Mouse (Mus musculus) neural tube, embryonic 11.5 days (tissue): ENCODE data around the gene Macf1. TPM values are rescaled to one million over a fixed set of nuclear protein-coding genes. Genes with fewer than 3 reads are reported as not detected.
A peak's percentile ranks its signal among the peaks of the same experiment; 100 is the strongest.

Experiments
- ATAC-seq: fragments of 200-750 bp; cut with Nextera tagmentation; 2 replicates; pipeline ENCODE4 v1.8.0; 2017; ENCODE audit warnings: moderate number of reproducible peaks, mild to moderate bottlenecking, moderate TSS enrichment, moderate library complexity; ENCODE audit not compliant: insufficient read depth, low FRiP score, low TSS enrichment
- DNase-seq: peaks from one replicate; pipeline ENCODE4 v3.0.0-alpha.2; 2015; ENCODE audit warnings: low spot score
- H3K27ac ChIP-seq: fragments of 300-500 bp; sonication (generic); 2 replicates; pipeline ENCODE4 v1.5.1; 2014; ENCODE audit warnings: low read depth, mild to moderate bottlenecking, low read length
- H3K27me3 ChIP-seq: fragments of 300-500 bp; sonication (generic); 2 replicates; pipeline ENCODE4 v1.6.1; 2014; ENCODE audit warnings: mild to moderate bottlenecking, low read length, mixed read lengths; ENCODE audit not compliant: control insufficient read depth, insufficient read depth
- H3K36me3 ChIP-seq: fragments of 300-500 bp; sonication (generic); 2 replicates; pipeline ENCODE4 v1.6.1; 2014; ENCODE audit warnings: mild to moderate bottlenecking, low read length, moderate library complexity, mixed read lengths; ENCODE audit not compliant: control insufficient read depth, insufficient read depth
- H3K4me1 ChIP-seq: fragments of 300-500 bp; sonication (generic); 2 replicates; pipeline ENCODE4 v1.6.1; 2014; ENCODE audit warnings: low read length, mixed read lengths; ENCODE audit not compliant: control insufficient read depth, insufficient read depth
- H3K4me2 ChIP-seq: fragments of 300-500 bp; sonication (generic); 2 replicates; pipeline ENCODE4 v1.6.1; 2014; ENCODE audit warnings: low read depth, mild to moderate bottlenecking, moderate library complexity
- H3K4me3 ChIP-seq: fragments of 300-500 bp; sonication (generic); 2 replicates; pipeline ENCODE4 v1.5.1; 2014; ENCODE audit warnings: low read depth, low read length
- H3K9ac ChIP-seq: fragments of 300-500 bp; sonication (generic); 2 replicates; pipeline ENCODE4 v1.6.1; 2014; ENCODE audit warnings: mild to moderate bottlenecking, low read length
- H3K9me3 ChIP-seq: fragments of 300-500 bp; sonication (generic); 2 replicates; pipeline ENCODE4 v1.6.1; 2016; ENCODE audit warnings: low read length; ENCODE audit not compliant: control insufficient read depth
- WGBS: fragments of 180-500 bp; shearing (Covaris S2); extraction: QIAGEN DNeasy Blood & Tissue Kit; methylation state at CpG from one replicate; pipeline ENCODE4 v1.1.7; 2014; 5-methylcytosine and 5-hydroxymethylcytosine counted together
- polyA plus RNA-seq: library from polyadenylated mRNA; unstranded; fragments of >200 nt; fragmentation: Nextera tagmentation; extraction: Ambion mirVana; gene quantifications from 2 replicates; pipeline ENCODE4 v1.2.1, GENCODE M21; 2014

The Macf1 gene
- polyA plus RNA-seq, 1 experiment from 2014 or later = 79.1 TPM

DNA sequence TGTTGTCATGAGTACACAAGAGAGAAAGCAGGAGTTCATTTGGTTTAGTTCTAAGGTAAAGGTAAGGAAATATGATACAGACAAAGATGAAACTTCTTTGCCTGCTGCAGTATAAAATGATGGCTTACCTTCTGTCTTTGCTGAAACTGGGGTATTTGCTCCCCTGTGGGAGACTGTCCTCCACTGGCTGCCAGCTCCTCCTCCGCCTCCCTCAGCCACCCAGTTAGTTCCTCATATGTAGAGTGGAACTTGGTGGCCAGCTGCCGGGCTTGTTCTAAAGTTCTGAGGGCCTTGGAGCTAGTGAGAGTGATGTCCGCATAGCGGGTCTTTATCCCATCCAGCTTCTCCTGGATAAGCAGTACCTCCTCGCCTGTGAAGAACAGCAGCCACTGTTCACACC, 289.3 kb downstream of the Macf1 start:
- Histone ChIP-seq H3K4me2 (no peak overlapping the region), H3K27ac (no peak overlapping the region), H3K4me1 (no peaks in the 10 kb centered on the region), H3K27me3 (no peaks in the 10 kb centered on the region), H3K4me3 (no peak overlapping the region), H3K9ac (no peak overlapping the region), H3K9me3 (no peaks in the 10 kb centered on the region), H3K36me3 (peaks cover 27% of the 10 kb centered on the region)
- WGBS = 93% methylated on average over 5 of the region's 5 CpGs
- ATAC-seq (no peak), DNase-seq (no peak)

- Histone ChIP-seq H3K36me3 (peaks cover 29% of the 10 kb centered on the region), H3K27ac (no peak overlapping the region), H3K27me3 (no peaks in the 10 kb centered on the region), H3K4me2 (no peak overlapping the region), H3K4me1 (no peaks in the 10 kb centered on the region), H3K4me3 (no peak overlapping the region), H3K9ac (no peak overlapping the region), H3K9me3 (no peaks in the 10 kb centered on the region)
- 61% methylated on average over 1 of the region's 1 CpGs for WGBS
- ATAC-seq = no peak
- DNase-seq = no peak
Measured at GRCm38 (mm10) chr4:123394269-123394668, 289.9 kb downstream of the Macf1 start.

DNA sequence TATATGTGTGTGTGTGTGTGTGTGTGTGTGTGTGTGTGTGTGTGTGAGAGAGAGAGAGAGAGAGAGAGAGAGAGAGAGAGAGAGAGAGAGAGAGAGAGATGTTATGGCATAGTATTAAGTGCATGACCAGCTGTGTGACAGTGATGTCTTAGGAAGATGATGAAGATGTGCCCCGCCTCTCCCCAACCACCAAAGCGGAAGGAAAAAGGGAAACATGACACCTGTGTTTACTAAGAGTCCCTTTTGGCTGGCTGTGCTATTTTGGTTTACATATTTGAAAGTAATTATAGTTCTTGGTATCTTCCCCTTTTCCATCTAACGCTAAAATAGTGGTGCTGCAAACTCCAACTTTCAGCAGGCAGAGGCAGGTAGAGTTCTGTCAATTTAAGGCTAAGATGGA, 291.2 kb downstream of the Macf1 start:
- Histone ChIP-seq H3K9me3 (no peaks in the 10 kb centered on the region), H3K4me3 (no peak overlapping the region), H3K27me3 (no peaks in the 10 kb centered on the region), H3K4me1 (no peaks in the 10 kb centered on the region), H3K9ac (no peak overlapping the region), H3K4me2 (no peak overlapping the region), H3K36me3 (peaks cover 29% of the 10 kb centered on the region), H3K27ac (no peak overlapping the region)
- 85% methylated on average over 3 of the region's 3 CpGs for WGBS
- no peak for ATAC-seq
- DNase-seq = no peak

DNA sequence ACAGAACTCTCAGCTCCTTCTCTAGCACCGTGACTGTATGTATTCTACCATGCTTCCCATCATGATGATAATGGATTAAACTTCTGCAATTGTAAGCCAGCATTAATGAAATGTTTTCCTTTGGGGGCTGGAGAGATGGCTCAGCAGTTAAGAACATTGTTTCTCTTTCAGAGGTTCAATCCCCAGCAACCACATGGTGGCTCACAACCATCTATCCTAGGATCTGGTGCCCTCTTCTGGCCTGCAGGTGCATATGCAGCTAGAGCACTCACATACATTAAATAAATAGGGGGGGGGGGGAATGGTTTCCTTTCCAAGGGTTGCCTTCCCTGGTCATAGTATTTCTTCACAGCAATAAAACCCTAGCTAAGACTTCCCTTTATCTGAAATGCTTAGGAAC, 292.0 kb downstream of the Macf1 start:
- no peak for DNase-seq
- no peak for ATAC-seq
- Histone ChIP-seq H3K4me2 (no peak overlapping the region), H3K36me3 (peaks cover 28% of the 10 kb centered on the region), H3K27me3 (no peaks in the 10 kb centered on the region), H3K9me3 (no peaks in the 10 kb centered on the region), H3K4me3 (no peak overlapping the region), H3K9ac (no peak overlapping the region), H3K4me1 (no peaks in the 10 kb centered on the region), H3K27ac (no peak overlapping the region)
- WGBS = 92% methylated on average over 1 of the region's 1 CpGs

DNA sequence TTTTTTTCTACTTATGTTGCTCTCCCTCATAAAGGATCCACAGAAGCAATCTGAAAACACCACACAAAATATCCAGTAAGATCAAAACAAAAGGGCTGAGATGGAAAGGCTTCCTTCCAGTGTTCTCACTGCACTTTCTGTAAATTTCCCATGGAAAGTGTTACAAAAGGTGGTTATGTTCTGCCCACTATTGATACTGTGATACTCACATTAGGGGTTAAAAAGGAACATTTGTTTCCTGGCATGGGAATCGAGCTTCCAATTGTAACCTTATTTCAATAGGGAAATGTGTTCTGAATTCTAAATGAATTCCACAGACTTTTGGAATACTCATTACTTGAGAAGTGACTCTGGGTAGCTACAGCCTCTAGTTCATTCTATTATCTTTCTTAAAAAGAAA, 299.1 kb downstream of the Macf1 start:
- ATAC-seq = 0 out of 2 replicates have a peak, but pooled peaks have one; percentile 20
- Histone ChIP-seq H3K27me3 (no peaks in the 10 kb centered on the region), H3K4me1 (no peaks in the 10 kb centered on the region; the same call in 1 of the 2 replicates), H3K27ac (peak overlapping the region; percentile 49; the same call in 1 of the 2 replicates), H3K9ac (no peak overlapping the region), H3K4me2 (no peak overlapping the region), H3K4me3 (no peak overlapping the region), H3K9me3 (no peaks in the 10 kb centered on the region), H3K36me3 (peaks cover 25% of the 10 kb centered on the region)
- 50% methylated on average over 1 of the region's 1 CpGs for WGBS
- DNase-seq = no peak

GRCm38 (mm10) chr4:123383173-123383572, 301.0 kb downstream of the Macf1 start:
- 93% methylated on average over 7 of the region's 7 CpGs for WGBS
- Histone ChIP-seq H3K4me2 (no peak overlapping the region), H3K9ac (no peak overlapping the region), H3K27ac (no peak overlapping the region), H3K36me3 (peaks cover 24% of the 10 kb centered on the region), H3K4me3 (no peak overlapping the region), H3K4me1 (no peaks in the 10 kb centered on the region; the same call in 1 of the 2 replicates), H3K27me3 (no peaks in the 10 kb centered on the region), H3K9me3 (no peaks in the 10 kb centered on the region)
- ATAC-seq (no peak), DNase-seq (no peak)

DNA sequence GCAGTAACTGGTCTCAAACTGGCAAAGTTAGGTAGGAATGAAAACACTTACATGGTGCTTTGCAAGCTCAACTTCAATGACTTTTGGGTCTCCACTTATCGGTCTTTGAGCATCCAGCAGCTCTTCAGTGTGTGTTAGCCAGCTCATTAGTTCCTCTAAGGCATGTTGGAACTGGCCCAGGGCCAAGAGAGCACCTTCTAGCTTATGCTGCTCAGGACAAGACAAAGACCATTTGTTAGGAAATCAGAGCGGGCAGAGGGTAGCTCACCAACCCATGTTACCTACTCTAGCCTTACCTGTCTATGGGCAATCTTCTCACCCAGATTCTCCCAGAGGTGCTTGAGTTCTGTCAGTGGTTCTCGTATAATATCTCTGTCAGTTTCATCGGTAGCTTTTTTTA, 302.1 kb downstream of the Macf1 start:
- Histone ChIP-seq H3K4me3 (no peak overlapping the region), H3K4me1 (no peaks in the 10 kb centered on the region; the same call in 1 of the 2 replicates), H3K27me3 (no peaks in the 10 kb centered on the region), H3K9me3 (no peaks in the 10 kb centered on the region), H3K9ac (no peak overlapping the region), H3K36me3 (peaks cover 24% of the 10 kb centered on the region), H3K27ac (no peak overlapping the region), H3K4me2 (no peak overlapping the region)
- no peak for ATAC-seq
- no peak for DNase-seq
- WGBS = 88% methylated on average over 4 of the region's 4 CpGs

DNA sequence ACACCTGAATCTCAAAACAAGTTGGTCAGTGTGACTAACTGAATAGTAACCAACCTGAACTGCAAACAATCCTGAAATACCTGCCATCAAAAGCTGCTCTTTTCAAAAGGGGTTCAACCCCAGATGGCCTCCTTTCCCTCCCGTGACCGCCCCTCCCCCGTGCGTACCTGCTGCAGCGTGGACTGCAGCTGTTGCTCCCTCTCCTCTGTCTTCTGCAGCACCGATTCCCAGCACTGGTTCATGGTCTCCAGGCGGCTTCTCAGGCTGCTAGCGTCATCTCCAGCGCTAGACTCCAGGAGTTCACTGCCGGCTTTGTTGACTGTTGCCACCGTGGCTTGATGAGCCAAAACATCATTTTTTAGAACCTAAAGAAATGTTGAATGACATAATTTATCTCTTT, 302.6 kb downstream of the Macf1 start:
- H3K36me3 ChIP-seq = peaks cover 27% of the 10 kb centered on the region

DNA sequence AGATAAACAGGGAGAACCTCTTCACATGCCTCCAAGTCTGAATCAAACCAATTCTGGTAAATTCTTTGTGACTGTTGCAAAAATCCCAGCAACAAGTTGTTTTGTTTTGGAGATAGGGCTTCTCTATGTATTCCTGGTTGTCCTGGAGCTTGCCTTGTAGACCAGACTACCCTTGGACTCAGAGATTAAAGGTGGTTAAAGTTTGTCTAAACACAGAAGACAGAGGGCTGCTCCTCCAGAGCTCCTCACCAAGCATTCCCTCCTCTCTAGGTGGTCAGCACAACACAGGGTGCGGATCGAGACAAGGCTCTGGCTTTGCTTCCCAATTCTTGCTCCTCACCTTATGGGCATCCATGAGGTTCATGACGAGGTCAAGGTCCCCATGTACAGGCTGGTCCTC, 308.1 kb downstream of the Macf1 start:
- ATAC-seq (no peak), DNase-seq (no peak)
- H3K9me3 ChIP-seq = no peaks in the 10 kb centered on the region
- no peak overlapping the region for H3K4me2 ChIP-seq
- H3K36me3 ChIP-seq = peaks cover 34% of the 10 kb centered on the region
- 94% methylated on average over 3 of the region's 3 CpGs for WGBS
- H3K4me1 ChIP-seq = no peaks in the 10 kb centered on the region
- no peak overlapping the region for H3K27ac ChIP-seq
- H3K9ac ChIP-seq = no peak overlapping the region
- no peak overlapping the region for H3K4me3 ChIP-seq
- no peaks in the 10 kb centered on the region for H3K27me3 ChIP-seq

More for the DNA sequence above, 302.6 kb downstream of the Macf1 start:
- Histone ChIP-seq H3K9me3 (no peaks in the 10 kb centered on the region), H3K9ac (no peak overlapping the region), H3K27me3 (no peaks in the 10 kb centered on the region), H3K4me2 (no peak overlapping the region), H3K4me1 (no peaks in the 10 kb centered on the region; the same call in 1 of the 2 replicates), H3K27ac (no peak overlapping the region), H3K4me3 (no peak overlapping the region)
- no peak for DNase-seq
- ATAC-seq = no peak
- 92% methylated on average over 11 of the region's 11 CpGs for WGBS
